Mouse (Mus musculus) testis, adult 2 months (tissue): Measurements from ENCODE around the gene Ccdc141.

ENCODE experiments used
- CTCF ChIP-seq: fragments of 200-500 bp; IDR thresholded peaks from 2 replicates; pipeline ENCODE4 v1.5.1; 2012; ENCODE audit warnings: low read depth, mild to moderate bottlenecking, inconsistent platforms, low read length, moderate library complexity; ENCODE audit not compliant: control insufficient read depth, insufficient read depth, insufficient replicate concordance
- POLR2A ChIP-seq: fragments of 200-500 bp; IDR thresholded peaks from 2 replicates; pipeline ENCODE4 v1.6.1; 2012; ENCODE audit warnings: low read depth, mild to moderate bottlenecking, inconsistent platforms, low read length, moderate library complexity; ENCODE audit not compliant: control insufficient read depth

DNA sequence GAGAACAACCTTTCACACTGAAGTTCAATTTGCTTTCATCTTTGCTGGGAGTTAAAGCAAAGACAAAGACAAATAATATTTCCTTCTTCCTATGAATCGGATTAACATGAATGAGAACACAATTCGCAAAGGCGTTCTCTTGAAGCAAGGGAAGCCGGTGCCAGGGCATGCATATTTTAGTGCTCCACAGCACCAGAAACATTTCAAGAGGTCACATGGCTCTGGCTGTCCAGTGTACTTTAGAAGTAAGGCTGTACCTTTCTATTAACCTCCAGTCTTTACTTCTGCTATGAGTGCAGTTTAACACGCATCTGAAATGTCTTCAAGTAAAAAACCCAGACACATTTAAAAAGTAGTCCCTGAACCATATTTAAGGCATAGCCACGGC, 208.4 kb downstream of the Ccdc141 start:
- TF ChIP-seq CTCF: no peak
- no peak for TF ChIP-seq POLR2A
